In genomic region chr5:140628995-140629394, GRCm38 (mm10) we compare ENCODE assay signal across 11 mouse cellular contexts. TPM values are rescaled to one million over a fixed set of nuclear protein-coding genes. Genes with fewer than 3 reads are reported as not detected.
A peak's percentile ranks its signal among the peaks of the same experiment; 100 is the strongest.
DNase-seq lines count a peak whose midpoint lies in the region; ATAC-seq and TF ChIP-seq lines count a peak whose summit lies in the region.
"Had no signal": no experiment of that assay in that cellular context is flagged by ENCODE, and none has a peak within 500 bp of the region (broad histone marks: within the 10 kb centered on the region; RNA-seq: fewer than 3 reads in every experiment).

No protein-coding gene starts in this region.

- H3K9ac ChIP-seq in liver, adult 2 months (ENCODE audit: low read depth, low read length) = no peak overlapping the region
- no peak overlapping the region for H3K9ac ChIP-seq in forebrain, embryonic 15.5 days (replicated peaks)
- H3K9ac ChIP-seq: neural tube, embryonic 12.5 days had no signal

- H3K27ac ChIP-seq in liver, adult 2 months (replicated peaks; ENCODE audit: insufficient read depth, low read depth, low read length) = no peak overlapping the region
- no peak overlapping the region for H3K27ac ChIP-seq in forebrain, embryonic 15.5 days (replicated peaks)
- H3K27ac ChIP-seq: neural tube, embryonic 12.5 days had no signal

- H3K79me2 ChIP-seq in liver, adult 2 months (ENCODE audit: control insufficient read depth, insufficient read depth, low read length) = no peaks in the 10 kb centered on the region

- WGBS in liver, adult 2 months = 91% methylated on average over 9 of the region's 9 CpGs
- WGBS in forebrain, embryonic 15.5 days = 96% methylated on average over 9 of the region's 9 CpGs

- H3K27me3 ChIP-seq in liver, adult 2 months (ENCODE audit: control insufficient read depth, insufficient read depth, low read length) = no peaks in the 10 kb centered on the region
- no peaks in the 10 kb centered on the region for H3K27me3 ChIP-seq in E14TG2a.4 (ENCODE audit: insufficient read depth, low read length)
- no peaks in the 10 kb centered on the region for H3K27me3 ChIP-seq in megakaryocyte, embryonic 14.5 days (replicated peaks)
- H3K27me3 ChIP-seq in forebrain, embryonic 15.5 days = no peaks in the 10 kb centered on the region
- H3K27me3 ChIP-seq: neural tube, embryonic 12.5 days had no signal

- H3K4me1 ChIP-seq in liver, adult 2 months (ENCODE audit: control insufficient read depth, insufficient read depth, low read length) = no peaks in the 10 kb centered on the region
- peaks cover 12% of the 10 kb centered on the region for H3K4me1 ChIP-seq in E14TG2a.4 (replicated peaks; ENCODE audit: low read depth, low read length)
- H3K4me1 ChIP-seq in megakaryocyte, embryonic 14.5 days = peaks cover 68% of the 10 kb centered on the region
- 0 out of 2 replicates have a peak, but pooled peaks cover 7% of the 10 kb centered on the region for H3K4me1 ChIP-seq in forebrain, embryonic 15.5 days
- H3K4me1 ChIP-seq: neural tube, embryonic 12.5 days had no signal

- peak; percentile 66 for TF ChIP-seq CTCF in liver, adult 2 months (IDR thresholded peaks at IDR 0.05; ENCODE audit: low read depth, low read length)
- TF ChIP-seq CTCF in E14TG2a.4 (conservative IDR thresholded peaks at IDR 0.05; ENCODE audit: low read length) = peak; percentile 47

- no peak overlapping the region for H3K4me3 ChIP-seq in liver, adult 2 months (ENCODE audit: insufficient read depth, low read depth, low read length)
- H3K4me3 ChIP-seq in E14TG2a.4 (replicated peaks; ENCODE audit: low read length) = no peak overlapping the region
- H3K4me3 ChIP-seq in megakaryocyte, embryonic 14.5 days (replicated peaks) = peak overlapping the region; percentile 19
- H3K4me3 ChIP-seq in forebrain, embryonic 15.5 days = no peak overlapping the region
- H3K4me3 ChIP-seq: erythroblast, embryonic 14.5 days; neural tube, embryonic 12.5 days had no signal

- no peak for ATAC-seq in forebrain, embryonic 15.5 days (replicated peaks)

- TF ChIP-seq POLR2A in liver, adult 2 months (IDR thresholded peaks at IDR 0.05; ENCODE audit: extremely low read depth, insufficient read depth, low read length) = no peak

- no peak for DNase-seq in liver, adult 2 months (ENCODE audit: extremely low read depth, low read depth, low spot score)
- no peak for DNase-seq in liver
- peak; percentile 43 for DNase-seq in NIH3T3 (ENCODE audit: low read depth)
- no peak for DNase-seq in gastrocnemius, postnatal 25 days
- no peak for DNase-seq in urinary bladder, adult 2 months (ENCODE audit: low spot score)
- DNase-seq: cerebellum, adult 8-10 months had no signal

- H3K4me2 ChIP-seq in forebrain, embryonic 15.5 days (replicated peaks) = no peak overlapping the region
- H3K4me2 ChIP-seq: neural tube, embryonic 12.5 days had no signal

- no peaks in the 10 kb centered on the region for H3K36me3 ChIP-seq in liver, adult 2 months (ENCODE audit: control insufficient read depth, insufficient read depth, low read length)
- H3K36me3 ChIP-seq in E14TG2a.4 (ENCODE audit: insufficient read depth, low read length) = peaks cover 60% of the 10 kb centered on the region
- peaks cover 99% of the 10 kb centered on the region for H3K36me3 ChIP-seq in megakaryocyte, embryonic 14.5 days (replicated peaks; ENCODE audit: low read length)
- H3K36me3 ChIP-seq in forebrain, embryonic 15.5 days = peaks cover 94% of the 10 kb centered on the region

- no peaks in the 10 kb centered on the region for H3K9me3 ChIP-seq in E14TG2a.4 (ENCODE audit: low read length)
- peaks cover 12% of the 10 kb centered on the region for H3K9me3 ChIP-seq in megakaryocyte, embryonic 14.5 days
- H3K9me3 ChIP-seq in forebrain, embryonic 15.5 days = no peaks in the 10 kb centered on the region

RNA-seq across cellular contexts. Expression of gene Ttyh3, which starts 19.8 kb away (rescaled TPM):
- total RNA-seq in liver, adult 2 months (2014; rRNA removed) = 1.9 and 2.7 TPM in 2 replicates
- 7.1 and 8.6 TPM in 2 replicates for polyA plus RNA-seq in liver, adult 2 months (2012; rRNA removed)
- 302 and 455 TPM in 2 replicates for polyA plus RNA-seq in megakaryocyte, embryonic 14.5 days (2012; ENCODE audit: insufficient read depth, low replicate concordance)
- total RNA-seq in gastrocnemius, postnatal 25 days (2021) = 1 to 10 TPM; 6.1 to 7.8 TPM
- 78.9 and 85.5 TPM in 2 replicates for polyA plus RNA-seq in forebrain, embryonic 15.5 days (2015; fragmentation: Nextera tagmentation; extraction: Ambion mirVana)
- polyA plus RNA-seq in urinary bladder, adult 2 months (2012; rRNA removed) = 11.7 and 24.4 TPM in 2 replicates

RNA-seq across cellular contexts. Expression of gene Lfng, which starts 21.9 kb away (rescaled TPM):
- total RNA-seq in liver, adult 2 months (2014; rRNA removed) = 4.2 and 5.5 TPM in 2 replicates
- 9.2 and 9.5 TPM in 2 replicates for polyA plus RNA-seq in liver, adult 2 months (2012; rRNA removed)
- polyA plus RNA-seq in megakaryocyte, embryonic 14.5 days (2012; ENCODE audit: insufficient read depth, low replicate concordance) = 7.3 and 31.9 TPM in 2 replicates
- total RNA-seq in gastrocnemius, postnatal 25 days (2021) = 1 to 10 TPM; 2.7 to 5.5 TPM
- 25.7 and 28.8 TPM in 2 replicates for polyA plus RNA-seq in forebrain, embryonic 15.5 days (2015; fragmentation: Nextera tagmentation; extraction: Ambion mirVana)
- 20.6 and 23.6 TPM in 2 replicates for polyA plus RNA-seq in urinary bladder, adult 2 months (2012; rRNA removed)
